Mouse (Mus musculus) olfactory bulb, adult 2 months (tissue): ENCODE results near the gene Haus8.

ENCODE experiments used
- CTCF ChIP-seq: fragments of 200-500 bp; IDR thresholded peaks from 2 replicates; pipeline ENCODE4 v1.5.1; 2012; ENCODE audit warnings: low read depth, mild to moderate bottlenecking, low read length, moderate library complexity; ENCODE audit not compliant: insufficient read depth
- POLR2A ChIP-seq: fragments of 200-500 bp; IDR thresholded peaks from 2 replicates; pipeline ENCODE4 v1.6.1; 2012; ENCODE audit warnings: mild to moderate bottlenecking, low read depth, low read length, moderate library complexity; ENCODE audit not compliant: insufficient read depth

- no peak for TF ChIP-seq POLR2A
- TF ChIP-seq CTCF = no peak
Observed at GRCm38 (mm10) chr8:71261234-71261633, 11.5 kb downstream of the Haus8 start.
